Mouse (Mus musculus): ENCODE results near the gene Fn1. TPM values are rescaled to one million over a fixed set of nuclear protein-coding genes. Genes with fewer than 3 reads are reported as not detected.
A peak's percentile ranks its signal among the peaks of the same experiment; 100 is the strongest.

Gene Fn1
- polyA plus RNA-seq, 1 experiment from 2014 or later: 182 TPM

DNA sequence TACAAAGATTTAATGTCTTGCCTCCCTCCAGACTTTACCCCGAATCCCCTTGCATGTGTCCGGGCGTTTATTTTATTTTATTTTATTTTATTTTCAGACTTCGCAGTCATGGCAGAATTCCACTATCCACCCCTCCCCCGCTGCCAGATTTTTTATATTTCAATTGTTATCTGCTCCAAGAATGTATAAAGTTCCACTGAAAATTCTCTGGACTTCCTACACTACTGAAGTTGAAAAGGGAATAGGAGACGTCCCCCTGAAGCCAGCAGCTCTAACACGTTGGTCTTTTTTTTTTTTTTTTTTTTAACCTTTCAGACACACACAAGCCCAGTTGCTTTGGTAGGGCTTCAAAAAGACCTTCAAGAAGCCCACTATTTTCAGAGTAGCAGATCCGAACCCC is 1.2 kb upstream of the Fn1 start:
- WGBS: 13% methylated on average over 8 of the region's 8 CpGs
- no peak for ATAC-seq (ENCODE audit: insufficient number of reproducible peaks, insufficient read depth, low FRiP score, low read depth)
- peak overlapping the region; percentile 87 for H3K27ac ChIP-seq (ENCODE audit: low read length)

DNA sequence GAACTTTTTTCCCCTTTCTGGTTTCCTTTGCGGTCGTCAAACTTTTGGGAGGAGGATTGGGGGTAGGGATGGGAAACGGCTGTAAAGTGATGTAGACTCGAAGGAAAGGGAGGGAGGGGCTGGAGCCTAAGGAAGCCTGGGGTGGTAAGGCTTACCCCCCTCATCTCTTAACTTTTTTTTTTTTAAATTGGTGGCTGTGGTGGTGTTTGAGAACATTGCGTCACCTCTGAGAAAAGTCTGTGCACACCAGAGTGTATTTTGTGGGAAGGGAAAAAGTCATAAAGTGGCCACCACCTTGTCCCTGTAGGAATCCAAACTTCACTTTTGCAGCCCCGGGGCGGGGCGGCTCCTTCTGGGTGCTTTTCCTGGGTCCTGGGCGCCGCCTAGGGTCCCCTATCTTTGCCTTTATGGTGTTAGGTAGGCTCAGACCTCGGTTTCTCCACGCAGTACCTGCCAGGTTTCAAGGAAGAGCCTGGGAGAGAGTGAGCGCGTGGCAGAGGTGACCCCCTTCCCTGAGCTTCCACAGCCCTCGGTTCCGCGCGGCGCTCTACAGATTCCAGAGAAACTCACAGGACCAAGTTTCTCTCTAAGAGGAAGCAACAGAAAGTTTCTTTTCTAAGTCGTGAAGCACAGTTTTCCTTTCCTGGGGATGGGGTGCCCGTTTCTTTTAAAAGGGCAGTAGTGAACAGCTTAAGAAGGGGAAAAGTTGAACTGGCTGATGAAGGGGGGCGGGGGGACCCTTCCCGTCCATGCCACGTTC is 580 bp upstream of the Fn1 start:
- Histone ChIP-seq H3K4me2 (replicated peaks; ENCODE audit: low read depth, low read length) (peak overlapping the region; percentile 89), H3K36me3 (ENCODE audit: control insufficient read depth, insufficient read depth, low read length) (peaks cover 12% of the 10 kb centered on the region), H3K27me3 (ENCODE audit: control insufficient read depth, insufficient read depth, low read length) (no peaks in the 10 kb centered on the region), H3K4me1 (ENCODE audit: control insufficient read depth, insufficient read depth, low read length) (peaks cover 11% of the 10 kb centered on the region; the same call in 1 of the 2 replicates), H3K27ac (ENCODE audit: low read length) (peak overlapping the region; percentile 87), H3K4me3 (ENCODE audit: low read depth, low read length) (peak overlapping the region; percentile 54), H3K9ac (replicated peaks; ENCODE audit: low read depth, low read length) (peak overlapping the region; percentile 53), H3K9me3 (ENCODE audit: control insufficient read depth, low read depth, low read length) (no peaks in the 10 kb centered on the region)
- under 1% methylated on average over 24 of the region's 24 CpGs for WGBS
- peak; percentile 10; the same call in 1 of the 2 replicates for ATAC-seq (ENCODE audit: insufficient number of reproducible peaks, insufficient read depth, low FRiP score, low read depth)

More for the DNA sequence above, 1.2 kb upstream of the Fn1 start:
- peak overlapping the region; percentile 54 for H3K4me3 ChIP-seq (ENCODE audit: low read depth, low read length)
- H3K9ac ChIP-seq (replicated peaks; ENCODE audit: low read depth, low read length): peak overlapping the region; percentile 53; the same call in 1 of the 2 replicates
- H3K36me3 ChIP-seq (ENCODE audit: control insufficient read depth, insufficient read depth, low read length): peaks cover 7% of the 10 kb centered on the region; the same call in 1 of the 2 replicates
- peaks cover 11% of the 10 kb centered on the region; the same call in 1 of the 2 replicates for H3K4me1 ChIP-seq (ENCODE audit: control insufficient read depth, insufficient read depth, low read length)
- H3K4me2 ChIP-seq (replicated peaks; ENCODE audit: low read depth, low read length): peak overlapping the region; percentile 89
- no peaks in the 10 kb centered on the region for H3K9me3 ChIP-seq (ENCODE audit: control insufficient read depth, low read depth, low read length)
- H3K27me3 ChIP-seq (ENCODE audit: control insufficient read depth, insufficient read depth, low read length): no peaks in the 10 kb centered on the region

DNA sequence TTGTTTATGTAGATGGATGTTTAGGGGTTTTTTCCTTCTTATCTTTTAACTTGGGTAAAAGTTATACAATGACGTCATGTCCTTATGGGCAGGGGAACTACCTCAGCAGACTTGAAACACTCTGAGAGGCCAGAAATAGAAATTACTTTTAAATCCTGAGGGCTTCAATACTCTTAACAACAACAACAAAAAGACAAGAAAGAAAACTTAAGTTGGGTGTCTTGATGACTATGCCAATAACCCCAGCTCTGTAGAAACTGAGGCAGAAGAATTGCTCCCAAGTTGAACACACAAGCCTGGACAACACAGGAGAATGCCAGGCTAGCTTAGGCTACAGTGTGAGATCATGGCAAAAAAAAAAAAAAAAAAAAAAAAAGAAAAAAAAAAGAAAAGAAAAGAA is 1.2 kb downstream of the Fn1 start:
- Histone ChIP-seq H3K36me3 (ENCODE audit: control insufficient read depth, insufficient read depth, low read length) (peaks cover 21% of the 10 kb centered on the region), H3K9me3 (ENCODE audit: control insufficient read depth, low read depth, low read length) (no peaks in the 10 kb centered on the region), H3K27ac (ENCODE audit: low read length) (no peak overlapping the region), H3K4me3 (ENCODE audit: low read depth, low read length) (peak overlapping the region; percentile 54), H3K27me3 (ENCODE audit: control insufficient read depth, insufficient read depth, low read length) (no peaks in the 10 kb centered on the region), H3K4me2 (replicated peaks; ENCODE audit: low read depth, low read length) (peak overlapping the region; percentile 89), H3K4me1 (ENCODE audit: control insufficient read depth, insufficient read depth, low read length) (peaks cover 11% of the 10 kb centered on the region; the same call in 1 of the 2 replicates), H3K9ac (replicated peaks; ENCODE audit: low read depth, low read length) (no peak overlapping the region; the same call in 1 of the 2 replicates)
- ATAC-seq (ENCODE audit: insufficient number of reproducible peaks, insufficient read depth, low FRiP score, low read depth): no peak
- WGBS: 11% methylated on average over 1 of the region's 1 CpGs

DNA sequence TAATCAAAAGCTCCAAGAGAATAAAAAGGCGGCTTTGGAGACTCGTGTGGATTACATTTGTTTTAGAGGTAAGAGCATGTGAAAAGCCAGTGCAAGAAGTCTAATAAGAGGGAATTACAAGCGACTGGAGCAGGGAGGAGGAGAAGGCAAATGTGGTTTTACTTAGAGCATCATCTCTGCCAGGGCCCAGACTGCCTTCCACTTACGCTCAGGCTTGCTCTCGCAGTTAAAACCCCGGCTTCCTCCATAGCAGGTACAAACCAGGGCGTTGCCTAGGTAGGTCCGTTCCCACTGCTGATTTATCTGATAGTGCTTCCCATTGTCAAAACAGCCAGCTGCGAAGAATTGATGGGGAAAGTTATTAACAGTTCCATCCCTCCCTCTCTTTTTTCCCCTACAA is 1.7 kb downstream of the Fn1 start:
- H3K9me3 ChIP-seq (ENCODE audit: control insufficient read depth, low read depth, low read length): no peaks in the 10 kb centered on the region
- H3K4me3 ChIP-seq (ENCODE audit: low read depth, low read length): peak overlapping the region; percentile 54
- no peak overlapping the region for H3K27ac ChIP-seq (ENCODE audit: low read length)
- peaks cover 11% of the 10 kb centered on the region; the same call in 1 of the 2 replicates for H3K4me1 ChIP-seq (ENCODE audit: control insufficient read depth, insufficient read depth, low read length)
- WGBS: 24% methylated on average over 9 of the region's 9 CpGs
- no peaks in the 10 kb centered on the region for H3K27me3 ChIP-seq (ENCODE audit: control insufficient read depth, insufficient read depth, low read length)
- peak overlapping the region; percentile 89 for H3K4me2 ChIP-seq (replicated peaks; ENCODE audit: low read depth, low read length)
- peak overlapping the region; percentile 22 for H3K9ac ChIP-seq (replicated peaks; ENCODE audit: low read depth, low read length)
- H3K36me3 ChIP-seq (ENCODE audit: control insufficient read depth, insufficient read depth, low read length): peaks cover 21% of the 10 kb centered on the region
- no peak for ATAC-seq (ENCODE audit: insufficient number of reproducible peaks, insufficient read depth, low FRiP score, low read depth)

DNA sequence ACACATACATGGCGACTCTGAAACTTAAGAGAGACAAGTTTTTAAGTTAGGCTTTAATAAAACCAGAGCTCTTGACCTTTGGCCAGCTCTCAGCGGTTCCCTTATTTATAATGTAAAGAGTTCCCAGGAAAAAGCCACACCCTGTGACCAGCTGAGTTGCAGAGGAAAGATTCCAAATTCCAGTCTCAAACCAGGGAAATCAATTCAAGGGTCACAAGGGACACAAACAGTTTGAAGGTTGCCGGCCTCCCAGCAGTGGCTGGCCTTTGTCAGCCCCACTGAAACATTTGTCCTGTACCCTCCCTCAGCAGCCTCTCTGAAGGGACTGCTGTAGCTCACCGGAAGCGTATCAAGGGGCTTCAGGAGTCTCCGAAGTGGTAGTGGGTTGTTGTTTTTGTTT is 2.3 kb downstream of the Fn1 start:
- ATAC-seq (ENCODE audit: insufficient number of reproducible peaks, insufficient read depth, low FRiP score, low read depth): no peak
- 24% methylated on average over 6 of the region's 6 CpGs for WGBS

DNA sequence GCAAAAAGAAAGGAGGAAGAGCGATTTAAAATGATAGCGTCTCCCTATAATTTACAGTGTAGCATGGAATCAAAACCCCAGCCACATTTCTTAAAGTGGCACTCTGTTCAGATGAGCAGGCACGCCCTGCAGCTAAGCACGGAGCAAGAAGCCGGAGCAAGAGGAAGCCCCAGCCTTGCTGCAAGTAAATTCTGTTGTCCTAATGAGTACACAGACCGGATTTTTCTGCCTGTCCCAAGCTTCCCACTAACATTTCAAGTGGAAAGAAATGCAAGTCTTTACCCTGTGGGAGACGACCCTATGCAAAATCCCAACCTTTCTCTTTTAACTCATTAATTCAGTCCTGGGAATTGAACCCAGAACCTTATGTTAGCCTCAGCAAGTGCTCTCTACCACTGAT is 4.8 kb downstream of the Fn1 start:
- ATAC-seq (ENCODE audit: insufficient number of reproducible peaks, insufficient read depth, low FRiP score, low read depth): no peak
- Histone ChIP-seq H3K27me3 (ENCODE audit: control insufficient read depth, insufficient read depth, low read length) (no peaks in the 10 kb centered on the region), H3K36me3 (ENCODE audit: control insufficient read depth, insufficient read depth, low read length) (peaks cover 49% of the 10 kb centered on the region), H3K27ac (ENCODE audit: low read length) (no peak overlapping the region), H3K4me2 (replicated peaks; ENCODE audit: low read depth, low read length) (no peak overlapping the region), H3K4me1 (ENCODE audit: control insufficient read depth, insufficient read depth, low read length) (peaks cover 11% of the 10 kb centered on the region; the same call in 1 of the 2 replicates), H3K4me3 (ENCODE audit: low read depth, low read length) (no peak overlapping the region), H3K9ac (replicated peaks; ENCODE audit: low read depth, low read length) (no peak overlapping the region), H3K9me3 (ENCODE audit: control insufficient read depth, low read depth, low read length) (no peaks in the 10 kb centered on the region)
- WGBS: 92% methylated on average over 7 of the region's 7 CpGs

More for the DNA sequence above, 2.3 kb downstream of the Fn1 start:
- Histone ChIP-seq H3K4me2 (replicated peaks; ENCODE audit: low read depth, low read length) (peak overlapping the region; percentile 89), H3K27me3 (ENCODE audit: control insufficient read depth, insufficient read depth, low read length) (no peaks in the 10 kb centered on the region), H3K4me3 (ENCODE audit: low read depth, low read length) (peak overlapping the region; percentile 54), H3K27ac (ENCODE audit: low read length) (no peak overlapping the region), H3K4me1 (ENCODE audit: control insufficient read depth, insufficient read depth, low read length) (peaks cover 11% of the 10 kb centered on the region; the same call in 1 of the 2 replicates), H3K36me3 (ENCODE audit: control insufficient read depth, insufficient read depth, low read length) (peaks cover 27% of the 10 kb centered on the region), H3K9ac (replicated peaks; ENCODE audit: low read depth, low read length) (peak overlapping the region; percentile 22; the same call in 1 of the 2 replicates), H3K9me3 (ENCODE audit: control insufficient read depth, low read depth, low read length) (no peaks in the 10 kb centered on the region)

DNA sequence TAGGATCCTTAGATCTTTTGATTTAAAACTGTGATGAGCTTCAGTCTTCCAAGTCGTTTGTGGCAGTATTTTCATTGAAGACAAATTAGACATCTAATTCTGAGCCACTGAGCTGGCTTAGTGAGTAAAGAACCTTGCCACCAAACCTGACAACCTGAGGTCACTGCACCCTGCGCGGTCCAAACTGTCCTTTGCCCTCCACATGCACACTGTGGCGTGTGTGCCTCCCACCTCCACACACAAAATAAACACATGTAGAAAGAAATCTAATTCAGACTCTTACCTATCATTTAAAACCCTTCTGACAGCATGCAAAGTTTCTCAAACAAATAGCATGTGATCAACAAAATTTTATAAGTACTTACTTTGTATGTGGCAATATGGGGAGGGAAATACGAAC is 6.2 kb downstream of the Fn1 start:
- Histone ChIP-seq H3K36me3 (ENCODE audit: control insufficient read depth, insufficient read depth, low read length) (peaks cover 62% of the 10 kb centered on the region), H3K9me3 (ENCODE audit: control insufficient read depth, low read depth, low read length) (no peaks in the 10 kb centered on the region), H3K4me1 (ENCODE audit: control insufficient read depth, insufficient read depth, low read length) (peaks cover 11% of the 10 kb centered on the region; the same call in 1 of the 2 replicates), H3K27ac (ENCODE audit: low read length) (no peak overlapping the region), H3K4me2 (replicated peaks; ENCODE audit: low read depth, low read length) (no peak overlapping the region), H3K9ac (replicated peaks; ENCODE audit: low read depth, low read length) (no peak overlapping the region), H3K27me3 (ENCODE audit: control insufficient read depth, insufficient read depth, low read length) (no peaks in the 10 kb centered on the region), H3K4me3 (ENCODE audit: low read depth, low read length) (no peak overlapping the region)
- no peak for ATAC-seq (ENCODE audit: insufficient number of reproducible peaks, insufficient read depth, low FRiP score, low read depth)
- 75% methylated on average over 5 of the region's 5 CpGs for WGBS

DNA sequence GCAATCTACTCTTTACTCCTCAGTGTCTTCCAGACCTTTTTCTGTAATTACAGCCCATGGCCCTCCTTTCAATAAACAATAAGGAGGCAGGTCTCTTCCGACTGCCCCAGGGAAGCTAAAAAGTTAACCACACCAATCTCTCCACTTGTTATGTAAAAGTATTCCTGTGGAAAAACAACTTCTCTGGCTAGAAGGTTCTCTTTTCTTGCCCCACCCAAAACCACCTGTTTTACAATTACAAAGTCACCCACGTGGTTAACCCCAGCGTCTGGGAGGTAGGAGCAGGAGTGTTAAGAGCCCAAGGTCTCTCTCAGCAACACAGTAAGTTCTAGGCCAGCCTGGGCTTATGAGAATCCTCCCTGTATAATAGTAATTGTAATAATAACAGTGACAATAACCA is 7.0 kb downstream of the Fn1 start:
- no peak overlapping the region for H3K27ac ChIP-seq (ENCODE audit: low read length)
- H3K27me3 ChIP-seq (ENCODE audit: control insufficient read depth, insufficient read depth, low read length): no peaks in the 10 kb centered on the region
- H3K4me1 ChIP-seq (ENCODE audit: control insufficient read depth, insufficient read depth, low read length): peaks cover 9% of the 10 kb centered on the region; the same call in 1 of the 2 replicates
- H3K4me2 ChIP-seq (replicated peaks; ENCODE audit: low read depth, low read length): no peak overlapping the region
- WGBS: 72% methylated on average over 3 of the region's 3 CpGs
- no peak overlapping the region for H3K4me3 ChIP-seq (ENCODE audit: low read depth, low read length)
- no peak overlapping the region for H3K9ac ChIP-seq (replicated peaks; ENCODE audit: low read depth, low read length)
- peaks cover 70% of the 10 kb centered on the region for H3K36me3 ChIP-seq (ENCODE audit: control insufficient read depth, insufficient read depth, low read length)
- no peaks in the 10 kb centered on the region for H3K9me3 ChIP-seq (ENCODE audit: control insufficient read depth, low read depth, low read length)
- ATAC-seq (ENCODE audit: insufficient number of reproducible peaks, insufficient read depth, low FRiP score, low read depth): no peak
